Mouse (Mus musculus): Measurements from ENCODE around the gene Pygb. TPM values are rescaled to one million over a fixed set of nuclear protein-coding genes. Genes with fewer than 3 reads are reported as not detected.

The Pygb gene
- polyA plus RNA-seq, 1 experiment: 39.0 TPM

DNA sequence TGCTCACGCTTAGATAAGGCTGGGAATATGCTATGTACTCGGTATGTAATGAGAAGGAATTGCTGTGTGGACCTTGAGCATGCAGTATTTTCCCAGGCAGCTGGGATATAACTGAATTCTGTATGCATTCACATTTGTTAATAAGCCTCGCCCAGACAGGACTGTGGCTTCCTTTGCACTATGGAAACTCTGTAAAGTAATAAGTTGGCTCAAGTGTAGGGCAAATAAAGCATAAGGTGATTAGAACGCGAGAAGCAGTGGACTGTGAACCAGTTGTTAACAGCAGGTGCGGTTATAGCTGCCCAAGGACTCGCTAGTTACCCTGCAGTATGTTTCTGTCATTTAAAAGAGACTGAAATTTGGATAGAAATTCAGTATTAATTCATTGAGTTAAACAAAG, 11.5 kb downstream of the Pygb start:
- no peaks in the 10 kb centered on the region for H3K27me3 ChIP-seq (ENCODE audit: control insufficient read depth, insufficient read depth, insufficient read length)
- no peak for TF ChIP-seq MAX (IDR thresholded peaks at IDR 0.05)
- TF ChIP-seq MYOG (IDR thresholded peaks at IDR 0.05; ENCODE audit: control insufficient read depth, extremely low read depth, insufficient read length): no peak
- TF ChIP-seq USF1 (IDR thresholded peaks at IDR 0.05; ENCODE audit: low read depth): no peak
- TF ChIP-seq FOSL1 (IDR thresholded peaks at IDR 0.05; ENCODE audit: insufficient read depth, low read length, poor library complexity, severe bottlenecking): no peak
- no peak for TF ChIP-seq CTCF (IDR thresholded peaks at IDR 0.05; ENCODE audit: control insufficient read depth, insufficient read depth, insufficient read length)
- no peak for TF ChIP-seq CEBPB (IDR thresholded peaks at IDR 0.05; ENCODE audit: low read depth)
- no peak for TF ChIP-seq MYOD1 (IDR thresholded peaks at IDR 0.05; ENCODE audit: control insufficient read depth, insufficient read length, low read depth)
- no peaks in the 10 kb centered on the region for H3K79me2 ChIP-seq (ENCODE audit: control insufficient read depth, insufficient read depth)
- H3K36me3 ChIP-seq (ENCODE audit: control insufficient read depth, insufficient read depth): peaks cover 11% of the 10 kb centered on the region
- H3ac ChIP-seq (ENCODE audit: control insufficient read depth, insufficient read length, low read depth): no peak overlapping the region
- H3K4me3 ChIP-seq (ENCODE audit: insufficient read depth, poor library complexity, severe bottlenecking): no peak overlapping the region
- H3K79me3 ChIP-seq (ENCODE audit: low read depth): no peaks in the 10 kb centered on the region

DNA sequence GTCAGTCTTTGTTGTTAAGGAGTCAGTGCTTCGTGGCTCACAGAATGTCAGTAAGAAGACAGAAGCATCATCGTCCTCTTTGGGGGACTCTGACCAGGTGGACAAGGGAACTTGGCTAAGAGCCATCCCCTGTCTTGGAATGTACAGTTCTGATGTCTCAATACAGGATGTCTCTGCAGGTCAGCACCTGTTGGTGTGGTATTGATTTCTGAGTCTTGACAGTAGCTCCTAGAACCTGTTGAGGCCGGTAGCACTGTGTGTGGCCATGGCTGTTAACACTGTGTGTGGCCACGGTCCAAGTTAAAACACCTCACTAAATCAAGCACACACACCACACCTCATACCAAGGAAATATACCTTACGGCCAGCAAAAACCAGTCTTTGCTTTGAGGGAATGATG, 14.1 kb downstream of the Pygb start:
- Histone ChIP-seq H3K79me2 (ENCODE audit: control insufficient read depth, insufficient read depth) (no peaks in the 10 kb centered on the region), H3K27me3 (ENCODE audit: control insufficient read depth, insufficient read depth, insufficient read length) (no peaks in the 10 kb centered on the region), H3K79me3 (ENCODE audit: low read depth) (no peaks in the 10 kb centered on the region), H3ac (ENCODE audit: control insufficient read depth, insufficient read length, low read depth) (no peak overlapping the region), H3K36me3 (ENCODE audit: control insufficient read depth, insufficient read depth) (peaks cover 26% of the 10 kb centered on the region), H3K4me3 (ENCODE audit: insufficient read depth, poor library complexity, severe bottlenecking) (no peak overlapping the region)
- no peak for TF ChIP-seq MYOG (IDR thresholded peaks at IDR 0.05; ENCODE audit: control insufficient read depth, extremely low read depth, insufficient read length)
- TF ChIP-seq MYOD1 (IDR thresholded peaks at IDR 0.05; ENCODE audit: control insufficient read depth, insufficient read length, low read depth): no peak

DNA sequence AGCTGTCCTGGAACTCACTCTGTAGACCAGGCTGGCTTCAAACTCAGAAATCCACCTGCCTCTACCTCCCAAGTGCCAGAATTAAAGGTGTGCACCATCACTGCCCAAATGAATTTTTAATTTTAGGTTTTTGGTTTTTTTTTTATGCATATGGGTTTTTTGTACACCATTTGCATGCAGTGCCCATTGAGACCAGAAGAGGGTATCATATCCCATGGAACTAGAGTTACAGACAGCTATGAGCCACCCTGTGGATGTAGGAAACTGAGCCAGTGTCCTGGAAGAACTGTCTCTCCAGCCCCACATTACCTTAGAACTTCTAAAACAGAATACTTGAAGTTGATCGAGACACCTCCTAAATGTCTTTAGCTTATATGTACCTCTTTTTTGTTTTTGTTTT, 16.5 kb downstream of the Pygb start:
- H3K36me3 ChIP-seq (ENCODE audit: control insufficient read depth, insufficient read depth): peaks cover 26% of the 10 kb centered on the region

DNA sequence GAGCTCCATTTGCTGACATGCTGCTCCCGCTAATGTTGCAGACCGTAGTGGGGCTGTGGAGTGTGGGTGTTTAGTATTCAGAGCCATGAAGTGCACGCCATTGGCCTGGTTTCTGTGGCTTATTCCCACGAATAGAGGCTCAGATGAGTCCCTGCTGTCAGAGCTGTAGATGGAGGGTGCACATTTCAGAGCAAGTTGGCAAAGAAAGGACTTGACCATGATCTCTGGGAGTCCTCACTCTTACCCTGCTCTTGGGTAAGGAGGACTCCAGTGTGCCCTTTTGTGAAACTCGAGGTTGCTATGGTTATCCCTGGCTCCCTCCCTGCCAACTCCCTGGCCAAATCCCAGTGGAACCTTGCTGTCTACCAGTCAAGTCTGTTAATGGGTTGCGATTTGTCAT, 21.8 kb downstream of the Pygb start:
- Histone ChIP-seq H3K4me3 (ENCODE audit: insufficient read depth, poor library complexity, severe bottlenecking) (no peak overlapping the region), H3K36me3 (ENCODE audit: control insufficient read depth, insufficient read depth) (peaks cover 38% of the 10 kb centered on the region), H3K79me3 (ENCODE audit: low read depth) (no peaks in the 10 kb centered on the region), H3K27me3 (ENCODE audit: control insufficient read depth, insufficient read depth, insufficient read length) (no peaks in the 10 kb centered on the region), H3ac (ENCODE audit: control insufficient read depth, insufficient read length, low read depth) (no peak overlapping the region), H3K79me2 (ENCODE audit: control insufficient read depth, insufficient read depth) (no peaks in the 10 kb centered on the region)
- TF ChIP-seq CEBPB (IDR thresholded peaks at IDR 0.05; ENCODE audit: low read depth) (no peak), MAX (IDR thresholded peaks at IDR 0.05) (no peak), CTCF (IDR thresholded peaks at IDR 0.05; ENCODE audit: control insufficient read depth, insufficient read depth, insufficient read length) (no peak), MYOG (IDR thresholded peaks at IDR 0.05; ENCODE audit: control insufficient read depth, extremely low read depth, insufficient read length) (no peak), USF1 (IDR thresholded peaks at IDR 0.05; ENCODE audit: low read depth) (no peak), FOSL1 (IDR thresholded peaks at IDR 0.05; ENCODE audit: insufficient read depth, low read length, poor library complexity, severe bottlenecking) (no peak), MYOD1 (IDR thresholded peaks at IDR 0.05; ENCODE audit: control insufficient read depth, insufficient read length, low read depth) (no peak)

More for the DNA sequence above, 16.5 kb downstream of the Pygb start:
- TF ChIP-seq CEBPB (IDR thresholded peaks at IDR 0.05; ENCODE audit: low read depth) (no peak), MAX (IDR thresholded peaks at IDR 0.05) (no peak), MYOG (IDR thresholded peaks at IDR 0.05; ENCODE audit: control insufficient read depth, extremely low read depth, insufficient read length) (no peak), CTCF (IDR thresholded peaks at IDR 0.05; ENCODE audit: control insufficient read depth, insufficient read depth, insufficient read length) (no peak), MYOD1 (IDR thresholded peaks at IDR 0.05; ENCODE audit: control insufficient read depth, insufficient read length, low read depth) (no peak), USF1 (IDR thresholded peaks at IDR 0.05; ENCODE audit: low read depth) (no peak), FOSL1 (IDR thresholded peaks at IDR 0.05; ENCODE audit: insufficient read depth, low read length, poor library complexity, severe bottlenecking) (no peak)
- no peaks in the 10 kb centered on the region for H3K79me3 ChIP-seq (ENCODE audit: low read depth)
- H3K27me3 ChIP-seq (ENCODE audit: control insufficient read depth, insufficient read depth, insufficient read length): no peaks in the 10 kb centered on the region
- no peak overlapping the region for H3ac ChIP-seq (ENCODE audit: control insufficient read depth, insufficient read length, low read depth)
- no peaks in the 10 kb centered on the region for H3K79me2 ChIP-seq (ENCODE audit: control insufficient read depth, insufficient read depth)
- H3K4me3 ChIP-seq (ENCODE audit: insufficient read depth, poor library complexity, severe bottlenecking): no peak overlapping the region

DNA sequence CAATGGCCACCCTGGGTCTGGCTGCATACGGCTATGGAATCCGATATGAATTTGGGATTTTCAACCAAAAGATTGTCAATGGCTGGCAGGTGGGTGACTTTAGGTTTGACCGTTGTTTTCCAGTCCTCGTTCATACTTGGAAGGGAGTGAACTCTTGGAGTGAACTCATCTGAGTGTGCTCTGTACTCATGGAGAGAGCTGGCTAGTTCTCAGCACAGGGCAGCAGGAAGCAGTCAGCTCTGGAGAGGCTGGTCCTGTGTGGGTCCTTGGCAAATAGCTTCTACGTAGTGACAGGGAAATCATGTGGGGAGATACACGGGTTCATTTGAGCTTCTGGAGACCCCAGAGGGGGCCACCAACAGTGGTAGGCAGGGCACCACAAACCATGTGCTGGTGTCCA, 22.3 kb downstream of the Pygb start:
- TF ChIP-seq MYOG (IDR thresholded peaks at IDR 0.05; ENCODE audit: control insufficient read depth, extremely low read depth, insufficient read length) (no peak), MAX (IDR thresholded peaks at IDR 0.05) (no peak), USF1 (IDR thresholded peaks at IDR 0.05; ENCODE audit: low read depth) (no peak), CTCF (IDR thresholded peaks at IDR 0.05; ENCODE audit: control insufficient read depth, insufficient read depth, insufficient read length) (no peak), FOSL1 (IDR thresholded peaks at IDR 0.05; ENCODE audit: insufficient read depth, low read length, poor library complexity, severe bottlenecking) (no peak), CEBPB (IDR thresholded peaks at IDR 0.05; ENCODE audit: low read depth) (no peak), MYOD1 (IDR thresholded peaks at IDR 0.05; ENCODE audit: control insufficient read depth, insufficient read length, low read depth) (no peak)
- no peak overlapping the region for H3K4me3 ChIP-seq (ENCODE audit: insufficient read depth, poor library complexity, severe bottlenecking)
- peaks cover 36% of the 10 kb centered on the region for H3K36me3 ChIP-seq (ENCODE audit: control insufficient read depth, insufficient read depth)
- no peak overlapping the region for H3ac ChIP-seq (ENCODE audit: control insufficient read depth, insufficient read length, low read depth)
- H3K79me3 ChIP-seq (ENCODE audit: low read depth): no peaks in the 10 kb centered on the region
- H3K27me3 ChIP-seq (ENCODE audit: control insufficient read depth, insufficient read depth, insufficient read length): no peaks in the 10 kb centered on the region
- no peaks in the 10 kb centered on the region for H3K79me2 ChIP-seq (ENCODE audit: control insufficient read depth, insufficient read depth)

DNA sequence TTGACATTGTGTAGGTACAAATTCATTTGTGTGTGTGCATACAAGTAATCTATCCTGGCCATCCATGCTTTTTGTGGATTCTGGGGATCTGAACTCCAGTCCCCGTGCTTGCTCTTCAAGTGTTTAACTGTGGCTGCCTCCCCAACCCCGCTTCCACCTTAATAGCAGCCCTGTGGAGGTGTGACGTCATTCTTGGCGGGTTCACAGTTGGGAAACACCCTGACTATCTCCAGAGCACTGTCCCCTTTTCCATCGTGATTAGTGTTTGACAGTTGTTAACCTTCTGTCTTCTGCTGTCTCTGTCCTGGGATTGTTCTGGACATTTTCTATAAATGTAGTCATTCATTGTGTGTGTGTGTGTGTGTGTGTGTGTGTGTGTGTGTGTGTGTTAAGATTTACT, 24.1 kb downstream of the Pygb start:
- no peaks in the 10 kb centered on the region for H3K79me3 ChIP-seq (ENCODE audit: low read depth)
- no peak overlapping the region for H3K4me3 ChIP-seq (ENCODE audit: insufficient read depth, poor library complexity, severe bottlenecking)
- no peaks in the 10 kb centered on the region for H3K27me3 ChIP-seq (ENCODE audit: control insufficient read depth, insufficient read depth, insufficient read length)
- H3ac ChIP-seq (ENCODE audit: control insufficient read depth, insufficient read length, low read depth): no peak overlapping the region
- TF ChIP-seq FOSL1 (IDR thresholded peaks at IDR 0.05; ENCODE audit: insufficient read depth, low read length, poor library complexity, severe bottlenecking): no peak
- TF ChIP-seq USF1 (IDR thresholded peaks at IDR 0.05; ENCODE audit: low read depth): no peak
- no peak for TF ChIP-seq MAX (IDR thresholded peaks at IDR 0.05)
- no peak for TF ChIP-seq MYOD1 (IDR thresholded peaks at IDR 0.05; ENCODE audit: control insufficient read depth, insufficient read length, low read depth)
- TF ChIP-seq MYOG (IDR thresholded peaks at IDR 0.05; ENCODE audit: control insufficient read depth, extremely low read depth, insufficient read length): no peak
- TF ChIP-seq CTCF (IDR thresholded peaks at IDR 0.05; ENCODE audit: control insufficient read depth, insufficient read depth, insufficient read length): no peak
- no peak for TF ChIP-seq CEBPB (IDR thresholded peaks at IDR 0.05; ENCODE audit: low read depth)
- peaks cover 37% of the 10 kb centered on the region for H3K36me3 ChIP-seq (ENCODE audit: control insufficient read depth, insufficient read depth)
- no peaks in the 10 kb centered on the region for H3K79me2 ChIP-seq (ENCODE audit: control insufficient read depth, insufficient read depth)
